In genomic region chr12:118457493-118458408, GRCm38 (mm10) we compare ENCODE assay signal across 8 mouse cellular contexts.
A peak's percentile ranks its signal among the peaks of the same experiment; 100 is the strongest.
DNase-seq lines count a peak whose midpoint lies in the region; ATAC-seq and TF ChIP-seq lines count a peak whose summit lies in the region.

No protein-coding gene starts in this region.

- H3K9ac ChIP-seq in forebrain, embryonic 15.5 days (replicated peaks), result no peak overlapping the region; the same call in 1 of the 2 replicates
- 0 out of 2 replicates have a peak overlapping the region, but pooled peaks have one; percentile 4 for H3K9ac ChIP-seq in hindbrain, embryonic 14.5 days

- H3K9me3 ChIP-seq in G1E (replicated peaks), result no peaks in the 10 kb centered on the region
- H3K9me3 ChIP-seq in forebrain, embryonic 15.5 days, result no peaks in the 10 kb centered on the region
- H3K9me3 ChIP-seq in hindbrain, embryonic 14.5 days (ENCODE audit: control insufficient read depth, low read length), result no peaks in the 10 kb centered on the region

- H3K4me1 ChIP-seq in G1E (ENCODE audit: insufficient read depth, low read depth, low read length), result no peaks in the 10 kb centered on the region
- H3K4me1 ChIP-seq in forebrain, embryonic 15.5 days, result peaks cover 7% of the 10 kb centered on the region
- H3K4me1 ChIP-seq in hindbrain, embryonic 14.5 days (replicated peaks; ENCODE audit: control insufficient read depth, insufficient read depth, low read length), result no peaks in the 10 kb centered on the region

- no peak overlapping the region for H3K4me3 ChIP-seq in G1E (ENCODE audit: low read depth, low read length)
- peak overlapping the region; percentile 28 for H3K4me3 ChIP-seq in forebrain, embryonic 15.5 days
- 0 out of 2 replicates have a peak overlapping the region, but pooled peaks have one; percentile 10 for H3K4me3 ChIP-seq in hindbrain, embryonic 14.5 days (replicated peaks; ENCODE audit: low read length)

- peaks cover 7% of the 10 kb centered on the region; the same call in 1 of the 2 replicates for H3K27me3 ChIP-seq in G1E (ENCODE audit: insufficient read depth, low read length)
- H3K27me3 ChIP-seq in forebrain, embryonic 15.5 days, result peaks cover 20% of the 10 kb centered on the region; the same call in 1 of the 2 replicates
- peaks cover 69% of the 10 kb centered on the region for H3K27me3 ChIP-seq in hindbrain, embryonic 14.5 days (ENCODE audit: control insufficient read depth, insufficient read depth, low read length)

- no peak for ATAC-seq in G1E (ENCODE audit: extremely low read depth, insufficient number of reproducible peaks, low FRiP score, poor library complexity, severe bottlenecking)
- ATAC-seq in cerebellum, adult (ENCODE audit: insufficient number of reproducible peaks, low FRiP score, low TSS enrichment), result peak; percentile 56; the same call in 1 of the 2 replicates
- ATAC-seq in forebrain, embryonic 15.5 days (replicated peaks), result peak; percentile 93
- ATAC-seq in hindbrain, embryonic 14.5 days (ENCODE audit: low FRiP score), result peak; percentile 90
- ATAC-seq in inflammation-experienced regulatory T-cells, adult 6 months, result no peak

- H3K36me3 ChIP-seq in G1E (replicated peaks), result no peaks in the 10 kb centered on the region
- H3K36me3 ChIP-seq in forebrain, embryonic 15.5 days, result no peaks in the 10 kb centered on the region
- no peaks in the 10 kb centered on the region for H3K36me3 ChIP-seq in hindbrain, embryonic 14.5 days (replicated peaks; ENCODE audit: control insufficient read depth, insufficient read depth)

- no peak for DNase-seq in G1E (ENCODE audit: low spot score)
- DNase-seq in hindbrain, embryonic 14.5 days (ENCODE audit: low spot score), result peak; percentile 93
- peak; percentile 66 to 86 for DNase-seq in layer of hippocampus, postnatal 25 days (ENCODE audit: extremely low spot score in 1 of 2, low spot score in 1 of 2)
- DNase-seq in lung, postnatal 14 days, result peak; percentile 69
- peak; percentile 69 to 75 for DNase-seq in right cerebral cortex, adult 2 months (ENCODE audit: low spot score in 2 of 2)

- peak; percentile 23; the same call in 1 of the 2 replicates for TF ChIP-seq CTCF in G1E (IDR thresholded peaks at IDR 0.05; ENCODE audit: low read depth, low read length)

- WGBS in forebrain, embryonic 15.5 days, result 7% methylated on average over 36 of the region's 36 CpGs
- WGBS in hindbrain, embryonic 14.5 days, result 9% methylated on average over 36 of the region's 36 CpGs

- H3K4me2 ChIP-seq in forebrain, embryonic 15.5 days (replicated peaks), result peak overlapping the region; percentile 43
- peak overlapping the region; percentile 47 for H3K4me2 ChIP-seq in hindbrain, embryonic 14.5 days (replicated peaks)

- no peak overlapping the region for H3K27ac ChIP-seq in forebrain, embryonic 15.5 days (replicated peaks)
- H3K27ac ChIP-seq in hindbrain, embryonic 14.5 days, result no peak overlapping the region

Comparison
In these comparisons a context has a peak if more than half of its experiments do, and no peak if none do; other contexts are left out.
1. ATAC-seq: peak in cerebellum, adult (single experiment), forebrain, embryonic 15.5 days (single experiment) and hindbrain, embryonic 14.5 days (single experiment); none in G1E (single experiment) and inflammation-experienced regulatory T-cells, adult 6 months (single experiment).